Mouse (Mus musculus) intestine, embryonic 14.5 days (tissue): Measurements from ENCODE around the gene Retn. TPM values are rescaled to one million over a fixed set of nuclear protein-coding genes. Genes with fewer than 3 reads are reported as not detected.

Experiments used
- ATAC-seq: fragments of 200-750 bp; cut with Nextera tagmentation; replicated peaks from 2 replicates; pipeline ENCODE4 v1.8.0; 2017; ENCODE audit warnings: low read depth, moderate number of reproducible peaks, moderate TSS enrichment, moderate library complexity; ENCODE audit not compliant: low FRiP score, low TSS enrichment
- DNase-seq: peaks from one replicate; pipeline ENCODE4 v3.0.0-alpha.2; 2018; ENCODE audit warnings: low spot score
- H3K27ac ChIP-seq: fragments of 300-500 bp; sonication (generic); 2 replicates; pipeline ENCODE4 v1.5.1; 2014; ENCODE audit warnings: low read depth, mild to moderate bottlenecking, control low read depth
- H3K27me3 ChIP-seq: fragments of 300-500 bp; sonication (generic); replicated peaks from 2 replicates; pipeline ENCODE4 v1.6.1; 2014; ENCODE audit warnings: low read length, control low read depth; ENCODE audit not compliant: control insufficient read depth, insufficient read depth
- H3K36me3 ChIP-seq: fragments of 300-500 bp; sonication (generic); 2 replicates; pipeline ENCODE4 v1.6.1; 2014; ENCODE audit warnings: low read length, control low read depth; ENCODE audit not compliant: control insufficient read depth, insufficient read depth
- H3K4me1 ChIP-seq: fragments of 300-500 bp; sonication (generic); replicated peaks from 2 replicates; pipeline ENCODE4 v1.6.1; 2014; ENCODE audit warnings: low read length, control low read depth, mixed read lengths; ENCODE audit not compliant: control insufficient read depth, insufficient read depth
- H3K4me2 ChIP-seq: fragments of 300-500 bp; sonication (generic); 2 replicates; pipeline ENCODE4 v1.6.1; 2014; ENCODE audit warnings: low read length
- H3K4me3 ChIP-seq: fragments of 300-500 bp; sonication (generic); 2 replicates; pipeline ENCODE4 v1.5.1; 2014; ENCODE audit warnings: low read depth, low read length, control low read depth, mixed read lengths
- H3K9ac ChIP-seq: fragments of 300-500 bp; sonication (generic); 2 replicates; pipeline ENCODE4 v1.6.1; 2014; ENCODE audit warnings: mild to moderate bottlenecking, low read length
- H3K9me3 ChIP-seq: fragments of 300-500 bp; sonication (generic); 2 replicates; pipeline ENCODE4 v1.6.1; 2016; ENCODE audit warnings: low read length, control low read depth; ENCODE audit not compliant: control insufficient read depth
- WGBS: fragments of 180-500 bp; shearing (Covaris S2); extraction: QIAGEN DNeasy Blood & Tissue Kit; methylation state at CpG from one replicate; pipeline ENCODE4 v1.1.7; 2014; 5-methylcytosine and 5-hydroxymethylcytosine counted together
- polyA plus RNA-seq: library from polyadenylated mRNA; unstranded; fragments of >200 nt; fragmentation: Nextera tagmentation; extraction: Ambion mirVana; gene quantifications from 2 replicates; pipeline ENCODE4 v1.2.1, GENCODE M21; 2014

The Retn gene
- polyA plus RNA-seq, 1 experiment from 2014 or later: 0.22 TPM

DNA sequence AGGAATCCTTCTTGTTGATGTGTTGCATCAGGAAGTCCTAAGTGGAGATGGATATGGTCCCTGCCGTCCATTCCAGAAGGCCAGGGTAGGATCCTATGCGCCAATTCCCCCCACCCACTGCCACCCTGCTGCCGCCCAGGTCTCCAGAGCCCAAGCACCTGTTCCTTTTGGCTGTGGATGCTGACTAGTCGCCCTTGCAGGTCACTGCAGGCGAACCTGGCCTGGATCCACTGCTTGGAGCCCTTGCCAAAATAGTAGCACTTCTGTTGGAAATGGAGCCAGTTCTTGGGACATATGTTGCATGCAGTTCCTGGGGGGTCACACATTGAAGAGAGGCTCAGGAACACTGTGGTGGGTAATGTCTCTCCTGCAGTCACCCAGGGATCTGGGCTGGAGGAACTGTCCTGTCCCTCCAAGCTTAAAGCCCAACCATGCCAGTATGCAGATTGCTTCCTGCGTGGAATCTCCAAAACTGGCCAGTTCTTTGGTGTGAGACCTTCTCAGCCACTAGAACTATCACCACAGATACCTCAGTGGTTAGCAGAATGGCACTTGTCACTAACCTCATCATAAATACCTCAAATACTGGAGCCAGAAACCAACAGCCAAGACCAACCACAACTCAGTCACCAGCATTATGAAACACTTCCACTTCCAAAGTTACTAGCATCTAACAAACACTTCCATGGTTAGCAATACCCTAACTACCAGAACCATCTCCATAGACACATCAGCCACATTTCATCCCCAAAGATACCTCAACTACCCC is 28.0 kb downstream of the Retn start:
- DNase-seq: no peak
- no peaks in the 10 kb centered on the region for H3K27me3 ChIP-seq
- no peak overlapping the region for H3K27ac ChIP-seq
- no peak for ATAC-seq
- 67% methylated on average over 6 of the region's 6 CpGs for WGBS
- no peak overlapping the region for H3K4me2 ChIP-seq
- no peaks in the 10 kb centered on the region for H3K9me3 ChIP-seq
- no peak overlapping the region for H3K9ac ChIP-seq
- H3K36me3 ChIP-seq: peaks cover 29% of the 10 kb centered on the region
- H3K4me1 ChIP-seq: no peaks in the 10 kb centered on the region
- no peak overlapping the region for H3K4me3 ChIP-seq

DNA sequence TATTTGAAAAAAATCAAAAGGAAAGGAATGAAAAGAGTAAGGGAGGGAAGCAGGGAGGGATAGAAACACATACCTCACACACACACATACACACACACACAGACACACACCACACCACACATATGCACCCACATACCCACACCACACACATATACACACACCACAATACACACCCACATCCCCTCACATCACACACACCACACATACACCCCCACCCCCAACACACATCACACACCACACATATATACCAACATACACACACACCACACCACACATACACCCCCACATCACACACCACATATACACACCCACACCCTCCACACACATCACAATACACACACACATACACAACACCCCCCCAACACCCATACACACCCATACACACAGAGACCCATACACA is 29.0 kb downstream of the Retn start:
- Histone ChIP-seq H3K27me3 (no peaks in the 10 kb centered on the region), H3K4me3 (no peak overlapping the region), H3K9me3 (no peaks in the 10 kb centered on the region), H3K4me1 (no peaks in the 10 kb centered on the region), H3K36me3 (peaks cover 20% of the 10 kb centered on the region), H3K9ac (no peak overlapping the region), H3K4me2 (no peak overlapping the region), H3K27ac (no peak overlapping the region)
- no peak for DNase-seq
- no peak for ATAC-seq

DNA sequence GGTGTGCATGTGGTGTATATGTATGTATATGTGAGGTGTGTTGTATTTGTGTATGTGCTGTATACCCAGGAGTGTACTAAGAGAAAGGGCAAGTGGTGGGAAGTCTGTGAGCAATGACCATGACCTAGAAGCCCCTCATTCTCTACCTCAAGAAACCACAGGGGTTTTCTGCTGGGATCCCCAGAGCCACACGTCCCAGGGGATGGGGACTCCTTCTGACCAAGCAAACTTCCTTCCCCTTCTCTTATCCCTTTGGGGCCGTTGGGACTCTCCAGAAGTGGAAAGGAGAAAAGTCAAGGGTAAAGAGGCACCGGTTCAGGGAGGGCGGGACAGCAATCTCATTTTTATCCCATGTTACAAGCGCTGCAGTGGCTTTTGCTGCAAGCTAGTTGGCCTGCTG is 29.9 kb downstream of the Retn start:
- H3K9me3 ChIP-seq: no peaks in the 10 kb centered on the region
- ATAC-seq: no peak
- no peaks in the 10 kb centered on the region for H3K27me3 ChIP-seq
- no peak overlapping the region for H3K9ac ChIP-seq
- 69% methylated on average over 5 of the region's 5 CpGs for WGBS
- DNase-seq: no peak
- peaks cover 11% of the 10 kb centered on the region for H3K36me3 ChIP-seq
- H3K27ac ChIP-seq: no peak overlapping the region
- no peak overlapping the region for H3K4me2 ChIP-seq
- H3K4me1 ChIP-seq: no peaks in the 10 kb centered on the region
- no peak overlapping the region for H3K4me3 ChIP-seq

DNA sequence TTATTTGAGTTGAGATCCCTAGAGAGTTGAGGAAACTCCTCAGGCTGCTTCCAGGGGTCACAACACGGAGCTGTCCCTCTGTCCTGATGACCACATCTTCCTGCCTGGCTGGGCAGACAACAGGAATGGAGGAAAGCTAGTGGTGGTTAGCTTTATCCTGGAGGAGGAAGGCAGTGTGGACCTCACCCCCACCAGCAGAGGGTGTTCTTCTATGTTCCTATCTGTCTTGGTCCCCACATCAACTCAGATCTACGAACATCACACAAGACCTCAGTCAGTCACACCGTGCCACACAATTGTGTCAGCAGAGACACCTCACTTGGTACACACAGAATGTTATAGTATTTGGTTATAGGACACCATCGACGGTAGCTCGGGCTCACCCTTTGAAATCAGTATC is 32.0 kb downstream of the Retn start:
- no peak overlapping the region for H3K4me3 ChIP-seq
- ATAC-seq: no peak
- no peak overlapping the region for H3K9ac ChIP-seq
- H3K9me3 ChIP-seq: no peaks in the 10 kb centered on the region
- 76% methylated on average over 6 of the region's 6 CpGs for WGBS
- H3K4me1 ChIP-seq: no peaks in the 10 kb centered on the region
- no peak overlapping the region for H3K27ac ChIP-seq
- no peak for DNase-seq
- 0 out of 2 replicates have a peak, but pooled peaks cover 2% of the 10 kb centered on the region for H3K27me3 ChIP-seq
- no peak overlapping the region for H3K4me2 ChIP-seq
- no peaks in the 10 kb centered on the region for H3K36me3 ChIP-seq

DNA sequence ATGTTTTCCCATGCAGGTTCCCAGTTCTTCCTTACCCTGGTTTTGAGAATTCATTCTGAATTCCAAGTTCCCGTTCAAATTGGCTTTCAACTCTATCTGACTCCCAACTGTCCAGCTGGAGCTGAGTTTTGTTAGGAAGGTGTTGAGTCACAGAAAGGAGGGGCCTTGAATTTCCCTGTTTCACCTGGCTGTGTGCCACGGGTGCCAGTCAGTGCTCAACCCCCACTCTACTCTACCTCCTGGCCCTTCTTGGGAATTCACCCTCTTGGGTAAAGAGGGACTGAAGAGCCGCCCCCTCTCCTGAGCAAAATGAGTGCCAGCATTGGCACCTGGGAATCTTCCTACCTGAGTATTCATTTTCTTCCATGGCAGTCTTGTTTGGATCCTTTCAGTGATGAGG is 35.2 kb downstream of the Retn start:
- no peak overlapping the region for H3K9ac ChIP-seq
- H3K9me3 ChIP-seq: no peaks in the 10 kb centered on the region
- H3K4me1 ChIP-seq: no peaks in the 10 kb centered on the region
- H3K27ac ChIP-seq: no peak overlapping the region
- no peak overlapping the region for H3K4me2 ChIP-seq
- 72% methylated on average over 3 of the region's 3 CpGs for WGBS
- no peak for ATAC-seq
- no peak overlapping the region for H3K4me3 ChIP-seq
- no peaks in the 10 kb centered on the region for H3K36me3 ChIP-seq
- 0 out of 2 replicates have a peak, but pooled peaks cover 2% of the 10 kb centered on the region for H3K27me3 ChIP-seq
- no peak for DNase-seq

DNA sequence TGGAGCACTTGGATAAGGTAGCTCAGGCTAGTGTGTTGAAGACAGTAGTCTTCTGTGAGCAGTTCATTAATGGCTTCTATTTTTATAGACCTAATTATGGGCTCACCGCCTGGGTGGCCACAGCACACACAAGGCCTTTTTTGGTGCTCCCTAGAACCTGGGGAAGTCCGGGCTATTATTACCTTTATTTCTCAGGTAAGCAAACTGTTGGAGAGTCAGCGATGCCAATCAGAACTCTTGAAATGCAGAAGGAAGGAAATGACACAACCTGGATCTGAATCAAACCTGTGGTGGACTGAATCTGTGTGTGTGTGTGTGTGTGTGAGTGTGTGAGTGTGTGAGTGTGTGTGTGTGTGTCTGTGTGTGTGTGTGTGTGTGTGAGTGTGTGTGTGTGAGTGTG is 38.6 kb downstream of the Retn start, which contains the start of gene Fcer2a:
Fcer2a (minus strand) TSS at position 55 of the 400 bp plus-strand sequence.
- H3K4me3 ChIP-seq: no peak within 1 kb of the TSS
- WGBS: 81% methylated on average over 3 of the region's 3 CpGs
- no peak within 1 kb of the TSS for H3K4me2 ChIP-seq
- ATAC-seq: no peak
- no peaks in the 10 kb centered on the region for H3K36me3 ChIP-seq
- H3K9me3 ChIP-seq: no peaks in the 10 kb centered on the region
- no peaks in the 10 kb centered on the region for H3K4me1 ChIP-seq
- no peak for DNase-seq
- 0 out of 2 replicates have a peak, but pooled peaks cover 2% of the 10 kb centered on the region for H3K27me3 ChIP-seq
- H3K9ac ChIP-seq: no peak within 1 kb of the TSS
- H3K27ac ChIP-seq: no peak within 1 kb of the TSS

DNA sequence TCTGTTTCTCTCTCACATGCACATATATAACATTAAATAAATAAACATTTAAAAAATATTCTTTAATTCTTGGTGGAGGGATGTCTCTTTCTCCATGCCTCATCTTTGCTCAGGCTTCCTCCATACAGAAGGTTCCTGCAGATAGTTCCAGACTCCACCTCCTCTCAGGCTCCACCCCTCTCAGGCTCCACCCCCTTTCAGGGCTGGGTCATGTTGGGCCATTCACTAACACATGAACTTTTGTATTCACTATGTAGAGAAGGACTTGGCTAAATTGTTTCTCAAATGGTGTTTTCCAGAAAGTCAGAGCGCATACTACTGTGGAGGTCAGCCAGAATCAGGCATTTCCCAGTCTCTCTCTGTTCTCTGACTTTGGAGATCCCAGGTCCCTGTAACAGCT is 45.9 kb downstream of the Retn start:
- H3K36me3 ChIP-seq: no peaks in the 10 kb centered on the region
- H3K4me1 ChIP-seq: no peaks in the 10 kb centered on the region
- H3K4me3 ChIP-seq: no peak overlapping the region
- DNase-seq (no peak), ATAC-seq (no peak)
- H3K27me3 ChIP-seq: no peaks in the 10 kb centered on the region
- no peak overlapping the region for H3K9ac ChIP-seq
- no peak overlapping the region for H3K4me2 ChIP-seq
- WGBS: 94% methylated on average over 1 of the region's 1 CpGs
- no peak overlapping the region for H3K27ac ChIP-seq
- no peaks in the 10 kb centered on the region for H3K9me3 ChIP-seq

DNA sequence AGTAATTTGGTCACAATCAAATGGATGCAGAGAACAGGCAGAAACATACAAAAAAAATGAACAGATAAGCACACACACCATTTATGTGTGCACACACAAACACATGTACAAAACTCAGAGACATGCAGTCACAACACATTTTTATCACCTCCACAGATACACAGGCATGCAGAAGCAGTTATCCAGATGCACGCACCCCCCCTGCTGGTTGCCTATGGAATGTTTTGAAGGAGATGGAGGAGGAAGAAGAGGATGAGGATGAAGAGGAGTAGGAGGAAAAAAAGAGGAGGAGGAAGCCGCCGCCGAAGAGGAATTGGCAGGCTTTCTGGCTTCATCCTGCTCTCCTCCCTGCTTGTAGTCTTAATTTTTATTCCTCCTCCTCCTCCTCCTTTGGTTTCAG is 50.1 kb downstream of the Retn start:
- ATAC-seq: no peak
- DNase-seq: no peak

DNA sequence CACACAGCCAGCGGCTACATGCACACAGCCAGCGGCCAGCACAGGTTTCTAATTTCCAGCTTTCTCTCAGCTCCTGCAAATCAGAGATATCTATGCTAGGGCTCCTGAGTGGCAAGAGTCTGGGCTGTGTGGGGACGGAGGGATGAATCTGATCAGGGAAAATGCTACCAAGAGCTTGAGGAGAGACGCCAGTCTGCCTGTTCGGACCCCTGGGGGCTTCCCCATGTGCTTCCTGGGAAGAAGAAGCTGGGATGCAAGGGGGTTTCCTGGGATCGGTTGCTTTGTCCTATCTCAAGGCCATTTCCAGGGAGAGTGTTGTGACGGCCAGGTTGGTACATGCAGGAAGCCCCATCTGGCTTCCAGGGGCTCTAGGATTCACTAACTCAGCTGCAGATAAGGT is 52.0 kb downstream of the Retn start:
- ATAC-seq (no peak), DNase-seq (no peak)
- Histone ChIP-seq H3K27me3 (no peaks in the 10 kb centered on the region), H3K9ac (no peak overlapping the region), H3K4me1 (no peaks in the 10 kb centered on the region), H3K36me3 (no peaks in the 10 kb centered on the region), H3K9me3 (no peaks in the 10 kb centered on the region), H3K4me3 (no peak overlapping the region), H3K27ac (no peak overlapping the region), H3K4me2 (no peak overlapping the region)
- WGBS: 64% methylated on average over 7 of the region's 7 CpGs

More for the DNA sequence above, 50.1 kb downstream of the Retn start:
- Histone ChIP-seq H3K27me3 (no peaks in the 10 kb centered on the region), H3K27ac (no peak overlapping the region), H3K36me3 (no peaks in the 10 kb centered on the region), H3K9me3 (no peaks in the 10 kb centered on the region), H3K4me3 (no peak overlapping the region), H3K4me1 (no peaks in the 10 kb centered on the region), H3K4me2 (no peak overlapping the region), H3K9ac (no peak overlapping the region)
- WGBS: 43% methylated on average over 4 of the region's 4 CpGs
